Mouse (Mus musculus): ENCODE measurements around the gene Flt4. TPM values are rescaled to one million over a fixed set of nuclear protein-coding genes. Genes with fewer than 3 reads are reported as not detected.
"Not testable (repeated sequence)": the region's sequence is repeated elsewhere in the genome, so short reads cannot be mapped to it uniquely, and the experiment has no call there.

Gene Flt4
- polyA plus RNA-seq, 1 experiment from 2014 or later = 4.9 TPM

DNA sequence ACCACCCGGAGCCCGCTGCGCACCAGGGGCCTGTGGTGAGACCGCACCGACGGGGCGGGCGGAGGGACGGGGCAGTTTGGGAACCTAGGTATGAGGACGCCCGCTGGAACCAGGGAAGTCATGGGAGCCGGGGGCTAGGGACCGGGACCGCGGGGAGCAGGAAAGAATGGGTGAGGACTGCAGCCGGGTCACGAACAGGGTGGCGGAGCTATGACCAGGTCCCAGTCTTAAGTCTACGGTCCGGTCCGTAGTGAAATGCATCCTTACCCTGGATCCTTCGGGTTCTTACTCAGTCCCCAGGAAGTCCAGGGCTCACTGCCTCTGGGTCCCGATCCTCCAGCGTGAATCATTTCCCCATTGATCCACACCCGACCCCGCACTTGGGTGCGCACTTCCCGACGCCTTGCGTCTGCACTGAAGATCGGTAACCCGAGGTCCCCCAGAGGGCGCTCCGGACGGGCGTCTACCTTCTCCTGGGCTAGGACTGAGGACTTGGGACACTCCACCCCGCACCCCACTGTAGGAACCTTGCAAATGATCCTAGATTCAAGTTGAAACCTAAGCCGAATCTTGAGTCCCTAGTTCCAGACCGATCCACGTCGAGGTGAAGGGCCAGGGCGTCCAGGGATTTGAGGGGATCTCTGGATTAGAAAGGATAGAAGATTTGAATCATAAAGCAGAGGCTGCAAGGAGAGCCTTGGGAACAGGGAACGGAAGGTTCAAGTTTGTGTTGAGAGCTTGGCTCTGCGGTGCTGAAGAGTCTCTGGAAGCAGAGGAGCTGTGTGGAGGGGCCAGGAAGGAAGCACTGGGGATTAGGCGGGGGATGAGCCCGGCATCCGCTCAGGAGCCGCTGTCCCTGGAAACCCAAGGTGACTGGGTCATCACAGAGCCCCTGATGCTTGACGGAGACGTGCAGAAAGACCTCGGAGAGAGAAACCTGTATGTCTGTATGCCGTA, 1.1 kb downstream of the Flt4 start:
- peak overlapping the region; percentile 48 for H3K4me3 ChIP-seq (ENCODE audit: low read depth, low read length)
- H3K9ac ChIP-seq (replicated peaks) = peak overlapping the region; percentile 44
- not testable (repeated sequence) for ATAC-seq; DNase-seq; H3K9me3 ChIP-seq (ENCODE audit: low read length); H3K36me3 ChIP-seq (replicated peaks; ENCODE audit: insufficient read depth, low read length); H3K4me1 ChIP-seq (ENCODE audit: insufficient read depth)
- 0 out of 2 replicates have a peak, but pooled peaks have one; percentile 20 for TF ChIP-seq CTCF (IDR thresholded peaks at IDR 0.05; ENCODE audit: low read depth)
- H3K27ac ChIP-seq (ENCODE audit: low read depth) = peak overlapping the region; percentile 11; the same call in 1 of the 2 replicates
- 1% methylated on average over 49 of the region's 52 CpGs for WGBS (ENCODE audit: insufficient replicate concordance)
- peak overlapping the region; percentile 70 for H3K4me2 ChIP-seq (ENCODE audit: low read depth, low read length)
- H3K27me3 ChIP-seq (ENCODE audit: insufficient read depth, low read length) = peaks cover 12% of the 10 kb centered on the region

DNA sequence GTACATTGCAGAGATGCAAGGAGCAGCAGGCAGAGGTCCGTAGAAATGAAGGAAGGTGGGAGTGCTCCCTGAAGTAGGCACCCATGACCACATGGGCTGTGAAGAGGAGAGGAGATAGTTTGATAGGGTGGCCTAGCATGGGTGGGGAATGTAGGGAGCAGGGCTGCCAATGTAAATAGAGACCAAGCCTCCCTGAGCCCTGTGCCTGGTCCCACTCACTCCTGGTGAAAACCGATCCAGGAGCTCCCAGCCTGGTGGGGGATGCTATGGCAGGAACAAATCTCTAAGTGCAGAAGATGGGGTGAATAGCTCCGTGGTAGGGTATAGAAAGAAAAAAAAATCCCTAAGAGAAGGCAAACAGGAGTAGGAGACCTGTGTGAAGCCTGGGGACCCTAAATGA, 2.3 kb downstream of the Flt4 start:
- 30% methylated on average over 3 of the region's 3 CpGs for whole genome bisulfite sequencing (ENCODE audit: insufficient replicate concordance)
- DNase-seq; H3K36me3 ChIP-seq (replicated peaks; ENCODE audit: insufficient read depth, low read length); H3K4me1 ChIP-seq (ENCODE audit: insufficient read depth); H3K9me3 ChIP-seq (ENCODE audit: low read length); ATAC-seq; H3K4me2 ChIP-seq (ENCODE audit: low read depth, low read length); H3K4me3 ChIP-seq (ENCODE audit: low read depth, low read length); H3K27ac ChIP-seq (ENCODE audit: low read depth); H3K9ac ChIP-seq (replicated peaks): not testable (repeated sequence)
- H3K27me3 ChIP-seq (ENCODE audit: insufficient read depth, low read length) = peaks cover 12% of the 10 kb centered on the region

DNA sequence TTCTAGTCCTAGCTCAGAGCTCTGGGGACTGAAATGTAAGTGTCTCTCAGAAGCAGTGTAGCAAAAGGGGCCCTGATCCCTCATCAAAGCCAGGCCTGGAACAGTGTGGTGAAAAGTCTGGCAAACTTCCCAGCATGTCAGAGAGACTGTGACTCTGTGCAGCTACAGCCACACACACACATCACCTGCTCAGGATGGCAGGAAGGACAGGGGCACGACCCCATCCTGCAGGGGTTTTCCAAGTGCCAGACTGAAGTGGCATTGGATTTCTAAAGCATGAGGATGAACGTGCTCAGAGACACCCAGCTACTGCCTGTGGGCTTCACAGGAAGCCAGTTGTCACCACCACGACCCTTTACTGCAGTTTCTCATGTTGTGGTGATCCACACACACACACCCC, 3.1 kb downstream of the Flt4 start:
- ATAC-seq (no peak), DNase-seq (no peak)
- Histone ChIP-seq H3K9ac (replicated peaks) (no peak overlapping the region), H3K4me2 (ENCODE audit: low read depth, low read length) (no peak overlapping the region), H3K4me3 (ENCODE audit: low read depth, low read length) (no peak overlapping the region), H3K27ac (ENCODE audit: low read depth) (no peak overlapping the region), H3K9me3 (ENCODE audit: low read length) (no peaks in the 10 kb centered on the region), H3K36me3 (replicated peaks; ENCODE audit: insufficient read depth, low read length) (no peaks in the 10 kb centered on the region), H3K27me3 (ENCODE audit: insufficient read depth, low read length) (peaks cover 12% of the 10 kb centered on the region), H3K4me1 (ENCODE audit: insufficient read depth) (0 out of 2 replicates have a peak, but pooled peaks cover 3% of the 10 kb centered on the region)
- 29% methylated on average over 3 of the region's 3 CpGs for WGBS (ENCODE audit: insufficient replicate concordance)
- TF ChIP-seq CTCF (IDR thresholded peaks at IDR 0.05; ENCODE audit: low read depth) (no peak), EP300 (IDR thresholded peaks at IDR 0.05; ENCODE audit: low read depth) (no peak)

DNA sequence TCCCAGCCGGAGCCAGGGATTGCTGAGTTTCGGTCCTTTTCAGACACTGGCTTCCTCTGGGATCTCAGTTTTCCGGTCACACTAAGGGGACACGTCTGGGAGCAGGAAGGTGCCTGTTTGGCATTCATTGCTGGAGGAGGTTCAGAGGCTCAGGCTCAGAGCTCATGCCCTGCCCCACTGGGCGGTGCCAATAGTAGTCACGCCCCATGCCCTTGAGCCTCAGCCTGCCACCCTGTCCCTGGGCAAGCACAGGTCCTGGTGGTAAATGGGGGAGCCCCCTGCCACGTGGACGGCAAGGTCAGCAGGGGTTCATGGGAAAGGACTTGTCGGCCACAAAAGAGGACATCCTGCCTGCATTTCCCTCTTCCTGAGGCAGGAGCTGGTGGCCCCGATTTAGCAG, 4.3 kb downstream of the Flt4 start:
- 0 out of 2 replicates have a peak, but pooled peaks cover 3% of the 10 kb centered on the region for H3K4me1 ChIP-seq (ENCODE audit: insufficient read depth)
- no peaks in the 10 kb centered on the region for H3K36me3 ChIP-seq (replicated peaks; ENCODE audit: insufficient read depth, low read length)
- H3K4me3 ChIP-seq (ENCODE audit: low read depth, low read length) = no peak overlapping the region
- ATAC-seq (peak; percentile 55), DNase-seq (peak; percentile 52)
- 7% methylated on average over 10 of the region's 10 CpGs for WGBS (ENCODE audit: insufficient replicate concordance)
- no peak overlapping the region for H3K4me2 ChIP-seq (ENCODE audit: low read depth, low read length)
- no peaks in the 10 kb centered on the region for H3K9me3 ChIP-seq (ENCODE audit: low read length)
- no peak; the same call in 1 of the 2 replicates for TF ChIP-seq EP300 (IDR thresholded peaks at IDR 0.05; ENCODE audit: low read depth)
- no peak for TF ChIP-seq CTCF (IDR thresholded peaks at IDR 0.05; ENCODE audit: low read depth)
- H3K9ac ChIP-seq (replicated peaks) = no peak overlapping the region
- no peak overlapping the region for H3K27ac ChIP-seq (ENCODE audit: low read depth)
- peaks cover 10% of the 10 kb centered on the region for H3K27me3 ChIP-seq (ENCODE audit: insufficient read depth, low read length)

DNA sequence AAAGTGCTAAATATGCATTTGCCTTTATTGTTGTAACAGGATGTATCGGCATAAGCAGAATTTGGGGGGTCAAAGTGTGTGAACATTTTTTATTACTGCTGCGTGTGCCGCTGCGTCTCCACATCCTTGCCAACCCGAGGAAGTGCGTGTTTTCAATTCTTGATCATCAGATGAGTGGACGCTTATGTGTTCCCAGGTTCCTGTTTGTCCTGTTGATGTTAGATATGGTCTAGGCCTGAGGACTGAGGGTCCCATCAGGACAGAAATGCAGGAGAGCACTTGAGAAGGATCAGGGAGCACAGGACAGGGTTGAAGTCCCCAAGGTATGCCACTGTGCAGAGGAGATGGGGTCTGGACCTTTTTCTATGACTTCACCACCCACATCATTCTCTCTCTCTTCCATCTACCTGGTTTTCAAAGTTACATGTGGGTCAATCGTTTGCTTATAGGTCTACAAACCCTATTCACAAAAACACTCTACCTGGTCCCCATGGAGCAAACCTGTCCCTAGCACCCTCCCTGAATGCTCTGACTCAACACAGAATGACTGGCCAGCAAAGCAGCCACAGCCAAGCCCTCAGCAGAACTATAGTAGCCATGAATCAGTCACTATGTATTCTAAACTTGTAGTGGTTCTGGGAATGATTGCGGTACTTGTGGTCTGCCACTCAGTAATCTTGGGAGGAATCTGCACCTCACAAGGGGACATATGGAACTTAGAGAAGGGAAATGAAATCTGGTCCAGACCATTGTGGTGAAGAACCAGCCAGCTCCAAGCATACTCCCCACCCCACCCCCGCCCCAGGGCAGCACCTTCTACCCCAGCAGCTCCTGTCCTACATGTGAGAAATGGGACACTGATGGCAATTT, 7.0 kb downstream of the Flt4 start:
- Histone ChIP-seq H3K4me3 (ENCODE audit: low read depth, low read length) (no peak overlapping the region), H3K9me3 (ENCODE audit: low read length) (no peaks in the 10 kb centered on the region), H3K27me3 (ENCODE audit: insufficient read depth, low read length) (no peaks in the 10 kb centered on the region), H3K36me3 (replicated peaks; ENCODE audit: insufficient read depth, low read length) (no peaks in the 10 kb centered on the region), H3K27ac (ENCODE audit: low read depth) (no peak overlapping the region), H3K9ac (replicated peaks) (no peak overlapping the region), H3K4me2 (ENCODE audit: low read depth, low read length) (no peak overlapping the region), H3K4me1 (ENCODE audit: insufficient read depth) (no peaks in the 10 kb centered on the region)
- DNase-seq (no peak), ATAC-seq (no peak)
- 73% methylated on average over 10 of the region's 10 CpGs for WGBS (ENCODE audit: insufficient replicate concordance)
- TF ChIP-seq CTCF (IDR thresholded peaks at IDR 0.05; ENCODE audit: low read depth) = no peak
- peak; percentile 40; the same call in 1 of the 2 replicates for TF ChIP-seq EP300 (IDR thresholded peaks at IDR 0.05; ENCODE audit: low read depth)

DNA sequence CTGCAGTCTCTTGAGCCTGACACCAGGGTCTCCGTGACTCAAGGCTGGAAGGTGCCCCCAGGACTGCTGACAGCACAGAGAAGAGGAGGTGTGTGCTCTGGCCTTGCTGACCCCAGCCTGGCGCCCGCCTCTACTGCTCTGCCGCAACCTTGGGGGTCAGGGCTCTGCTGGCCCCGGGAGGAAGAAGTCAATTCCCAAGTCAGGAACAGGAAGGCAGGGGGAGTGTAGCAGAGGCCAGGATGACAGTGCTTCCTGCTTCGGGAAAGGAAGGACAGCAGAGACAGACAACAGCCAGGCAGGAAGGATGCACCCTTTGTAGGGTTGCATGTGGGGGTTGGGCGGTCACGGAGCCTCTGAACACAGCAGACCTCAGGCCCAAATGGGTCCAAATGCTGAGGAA, 9.4 kb downstream of the Flt4 start:
- Histone ChIP-seq H3K9me3 (ENCODE audit: low read length) (no peaks in the 10 kb centered on the region), H3K36me3 (replicated peaks; ENCODE audit: insufficient read depth, low read length) (no peaks in the 10 kb centered on the region), H3K9ac (replicated peaks) (no peak overlapping the region), H3K27ac (ENCODE audit: low read depth) (no peak overlapping the region), H3K4me3 (ENCODE audit: low read depth, low read length) (no peak overlapping the region), H3K4me1 (ENCODE audit: insufficient read depth) (no peaks in the 10 kb centered on the region), H3K27me3 (ENCODE audit: insufficient read depth, low read length) (no peaks in the 10 kb centered on the region), H3K4me2 (ENCODE audit: low read depth, low read length) (no peak overlapping the region)
- ATAC-seq = peak; percentile 25
- DNase-seq = no peak
- WGBS (ENCODE audit: insufficient replicate concordance) = 53% methylated on average over 8 of the region's 8 CpGs
- TF ChIP-seq EP300 (IDR thresholded peaks at IDR 0.05; ENCODE audit: low read depth) (no peak), CTCF (IDR thresholded peaks at IDR 0.05; ENCODE audit: low read depth) (no peak)

All from liver, postnatal 0 days (tissue).